Mouse (Mus musculus) CH12F3 (cell line): ENCODE data around the gene Slc12a9.

Experiments used
- in situ Hi-C: fragments of 300-500 bp; cut with MboI; formaldehyde crosslinking; loops from 2 replicates; pipeline ENCODE4 v1.14.3; 2020; ENCODE audit warnings: low sequenced_read_pairs

The Slc12a9 gene

GRCm38 (mm10) chr5:137346983-137347382 lies 13.6 kb upstream of the Slc12a9 start:
- in situ Hi-C loops = no loop called here

- in situ Hi-C loops = no loop called here
Measured at GRCm38 (mm10) chr5:137346388-137346787, 13.0 kb upstream of the Slc12a9 start.

GRCm38 (mm10) chr5:137345821-137346220 lies 12.4 kb upstream of the Slc12a9 start:
- in situ Hi-C loops = no loop called here

GRCm38 (mm10) chr5:137343869-137344268 lies 10.5 kb upstream of the Slc12a9 start:
- in situ Hi-C loops = no loop called here

GRCm38 (mm10) chr5:137343412-137343811 lies 10.0 kb upstream of the Slc12a9 start:
- in situ Hi-C loops = no loop called here

GRCm38 (mm10) chr5:137342407-137343012 lies 9.1 kb upstream of the Slc12a9 start:
- in situ Hi-C loops = no loop called here

GRCm38 (mm10) chr5:137340222-137340621 lies 6.8 kb upstream of the Slc12a9 start:
- in situ Hi-C loops = no loop called here

- in situ Hi-C loops = no loop called here
Measured at GRCm38 (mm10) chr5:137339290-137339979, 6.0 kb upstream of the Slc12a9 start.

- in situ Hi-C loops = no loop called here
Measured at GRCm38 (mm10) chr5:137338663-137339289, 5.4 kb upstream of the Slc12a9 start.

- in situ Hi-C loops = no loop called here
Measured at GRCm38 (mm10) chr5:137338256-137338655, 4.9 kb upstream of the Slc12a9 start.

GRCm38 (mm10) chr5:137337190-137337589 lies 3.8 kb upstream of the Slc12a9 start:
- in situ Hi-C loops = no loop called here

GRCm38 (mm10) chr5:137335066-137335465 lies 1.7 kb upstream of the Slc12a9 start:
- in situ Hi-C loops = no loop called here

GRCm38 (mm10) chr5:137334317-137334716 lies 920 bp upstream of the Slc12a9 start:
- in situ Hi-C loops = no loop called here

GRCm38 (mm10) chr5:137332857-137333511 lies 413 bp downstream of the Slc12a9 start:
- in situ Hi-C loops = no loop called here

- in situ Hi-C loops = no loop called here
Measured at GRCm38 (mm10) chr5:137330910-137331309, 2.5 kb downstream of the Slc12a9 start.

- in situ Hi-C loops = no loop called here
Measured at GRCm38 (mm10) chr5:137320996-137321395, 12.4 kb downstream of the Slc12a9 start.

- in situ Hi-C loops = no loop called here
Measured at GRCm38 (mm10) chr5:137318570-137318969, 14.8 kb downstream of the Slc12a9 start.

GRCm38 (mm10) chr5:137317361-137317760 lies 16.0 kb downstream of the Slc12a9 start:
- in situ Hi-C loops = no loop called here

GRCm38 (mm10) chr5:137315084-137315903 lies 18.1 kb downstream of the Slc12a9 start:
- in situ Hi-C loops = no loop called here

- in situ Hi-C loops = no loop called here
Measured at GRCm38 (mm10) chr5:137314193-137315083, 19.0 kb downstream of the Slc12a9 start, which contains the start of gene Trip6. TSS of gene Trip6 (minus strand) at chr5:137314404.
